Mouse (Mus musculus): ENCODE results near the gene Ahctf1. TPM values are rescaled to one million over a fixed set of nuclear protein-coding genes. Genes with fewer than 3 reads are reported as not detected.
"Not testable (repeated sequence)": the region's sequence is repeated elsewhere in the genome, so short reads cannot be mapped to it uniquely, and the experiment has no call there.

Gene Ahctf1
- polyA plus RNA-seq, 1 experiment from 2014 or later = 30.8 TPM

DNA sequence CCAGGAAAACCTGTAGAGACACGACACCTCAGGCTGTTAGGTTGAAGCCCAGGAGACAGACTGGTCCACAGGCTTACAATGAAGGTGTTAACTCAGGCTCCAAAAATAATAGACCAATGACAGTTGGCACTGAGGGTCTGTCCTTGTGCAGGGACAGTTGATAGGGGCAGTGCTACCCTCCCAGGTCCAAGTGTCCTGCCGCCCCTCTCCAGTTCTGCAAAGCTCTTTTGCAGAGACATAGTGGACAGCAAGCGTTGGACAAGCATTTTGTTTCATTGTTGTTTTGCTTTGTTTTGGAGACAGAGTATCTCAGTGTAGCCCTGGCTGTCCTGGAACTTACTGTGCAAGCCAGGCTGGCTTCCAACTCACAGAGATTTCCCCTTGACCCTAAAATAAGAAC is 72.1 kb downstream of the Ahctf1 start:
- Histone ChIP-seq H3K4me1 (no peaks in the 10 kb centered on the region), H3K36me3 (replicated peaks) (no peaks in the 10 kb centered on the region)
- WGBS = 94% methylated on average over 3 of the region's 3 CpGs

DNA sequence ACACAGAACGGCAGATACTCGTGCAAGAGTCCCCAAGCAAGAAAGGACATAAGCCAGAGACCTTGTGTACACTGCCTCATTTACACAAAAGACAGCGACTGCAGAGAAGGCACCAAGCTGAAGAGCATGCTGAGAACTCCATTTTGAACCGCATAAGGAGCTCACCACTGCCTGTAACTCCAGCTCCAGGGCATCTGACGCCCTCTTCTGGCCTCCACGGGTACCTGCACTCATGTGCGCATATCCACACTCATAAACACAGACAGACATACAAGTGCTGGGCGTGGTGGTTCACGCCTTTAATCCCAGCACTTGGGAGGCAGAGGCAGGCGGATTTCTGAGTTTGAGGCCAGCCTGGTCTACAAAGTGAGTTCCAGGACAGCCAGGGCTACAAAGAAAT is 74.8 kb downstream of the Ahctf1 start:
- Histone ChIP-seq H3K27me3 (replicated peaks; ENCODE audit: low read depth, poor library complexity, severe bottlenecking) (no peaks in the 10 kb centered on the region), H3K27ac (replicated peaks) (no peak overlapping the region), H3K36me3 (replicated peaks) (no peaks in the 10 kb centered on the region), H3K4me3 (no peak overlapping the region), H3K9me3 (no peaks in the 10 kb centered on the region), H3K4me1 (no peaks in the 10 kb centered on the region)
- 86% methylated on average over 10 of the region's 10 CpGs for WGBS
- DNase-seq (ENCODE audit: low spot score) = no peak

More for the DNA sequence above, 72.1 kb downstream of the Ahctf1 start:
- Histone ChIP-seq H3K27ac (replicated peaks) (no peak overlapping the region), H3K27me3 (replicated peaks; ENCODE audit: low read depth, poor library complexity, severe bottlenecking) (no peaks in the 10 kb centered on the region), H3K9me3 (no peaks in the 10 kb centered on the region), H3K4me3 (no peak overlapping the region)
- DNase-seq (ENCODE audit: low spot score) = no peak

DNA sequence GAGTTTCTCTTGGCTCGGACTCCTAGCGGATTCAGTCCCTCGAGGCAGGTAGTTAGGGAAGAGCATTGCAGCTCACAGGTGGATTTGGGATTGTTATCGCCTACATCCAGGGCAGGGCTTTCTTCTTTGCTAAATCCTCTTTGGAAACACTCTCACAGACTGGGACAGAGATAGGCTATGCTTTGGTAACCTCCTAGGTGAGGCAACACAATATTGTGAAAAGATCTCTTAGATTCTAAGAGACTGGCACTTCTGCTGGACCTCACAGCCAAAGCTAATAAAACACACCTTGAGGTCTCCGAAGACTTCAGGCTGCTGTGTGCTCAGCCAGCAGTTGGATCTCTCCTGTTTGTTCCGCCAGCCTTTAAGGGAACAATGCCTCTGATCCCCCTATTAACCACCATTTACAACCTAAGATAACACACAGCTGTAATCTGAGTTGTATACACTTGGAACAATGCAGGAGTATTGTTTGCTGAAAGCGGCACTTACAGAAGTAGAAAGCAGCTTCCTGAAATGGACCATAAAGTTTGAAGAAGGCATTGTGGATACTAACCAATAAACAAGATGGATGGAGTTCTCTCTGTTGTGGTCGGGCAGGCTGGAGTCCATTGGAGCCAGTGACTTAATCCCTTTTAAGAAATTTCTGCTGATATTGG is 80.5 kb downstream of the Ahctf1 start:
- no peak for DNase-seq (ENCODE audit: low spot score)
- no peak overlapping the region for H3K27ac ChIP-seq (replicated peaks)
- no peaks in the 10 kb centered on the region for H3K9me3 ChIP-seq
- H3K4me1 ChIP-seq = no peaks in the 10 kb centered on the region
- H3K36me3 ChIP-seq (replicated peaks) = no peaks in the 10 kb centered on the region
- H3K27me3 ChIP-seq (replicated peaks; ENCODE audit: low read depth, poor library complexity, severe bottlenecking) = no peaks in the 10 kb centered on the region
- WGBS = 78% methylated on average over 8 of the region's 8 CpGs
- H3K4me3 ChIP-seq = no peak overlapping the region

DNA sequence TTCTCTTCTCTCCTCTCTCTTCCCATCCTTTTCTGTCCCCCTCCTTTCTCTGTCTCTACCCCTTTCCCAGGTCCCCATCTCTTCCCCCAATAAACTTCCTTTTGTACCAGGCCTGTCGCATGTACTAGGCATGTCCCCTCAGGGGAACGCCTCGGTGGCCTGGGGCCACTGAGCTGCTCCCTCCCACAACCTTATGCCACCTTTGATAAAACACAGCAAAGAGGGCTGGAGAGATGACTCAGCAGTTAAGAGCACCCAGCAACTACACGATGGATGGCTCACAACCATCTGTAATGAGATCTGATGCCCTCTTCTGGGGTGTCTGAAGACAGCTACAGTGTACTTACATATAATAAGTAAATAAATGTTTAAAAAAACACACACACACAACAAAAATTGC is 87.7 kb downstream of the Ahctf1 start:
- no peak overlapping the region for H3K27ac ChIP-seq (replicated peaks)
- WGBS = 92% methylated on average over 4 of the region's 4 CpGs
- H3K4me3 ChIP-seq = no peak overlapping the region
- H3K4me1 ChIP-seq = no peaks in the 10 kb centered on the region; the same call in 1 of the 2 replicates
- no peak for DNase-seq (ENCODE audit: low spot score)
- H3K36me3 ChIP-seq (replicated peaks) = no peaks in the 10 kb centered on the region
- H3K9me3 ChIP-seq = no peaks in the 10 kb centered on the region
- H3K27me3 ChIP-seq (replicated peaks; ENCODE audit: low read depth, poor library complexity, severe bottlenecking) = no peaks in the 10 kb centered on the region

DNA sequence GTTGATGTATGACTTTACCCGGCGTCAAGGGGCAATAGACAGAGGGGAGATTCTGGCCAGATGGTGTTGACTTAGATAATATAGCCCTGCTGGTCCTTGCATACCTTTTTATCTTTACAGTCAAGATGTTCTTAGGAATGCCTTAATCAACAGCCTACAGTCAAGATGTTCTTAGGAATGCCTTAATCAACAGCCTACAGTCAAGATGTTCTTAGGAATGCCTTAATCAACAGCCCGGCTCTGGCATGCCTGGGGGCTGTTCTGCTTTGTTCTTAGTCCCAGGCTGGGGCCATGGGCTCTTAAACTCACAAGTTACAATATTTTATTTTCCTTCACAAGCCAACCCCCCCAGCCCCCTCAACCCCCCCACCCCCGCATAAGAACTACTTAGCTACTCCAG is 88.2 kb downstream of the Ahctf1 start:
- not testable (repeated sequence) for H3K4me3 ChIP-seq; H3K9me3 ChIP-seq; H3K27ac ChIP-seq (replicated peaks); H3K27me3 ChIP-seq (replicated peaks; ENCODE audit: low read depth, poor library complexity, severe bottlenecking); DNase-seq (ENCODE audit: low spot score); H3K36me3 ChIP-seq (replicated peaks); H3K4me1 ChIP-seq
- WGBS = 84% methylated on average over 4 of the region's 4 CpGs

DNA sequence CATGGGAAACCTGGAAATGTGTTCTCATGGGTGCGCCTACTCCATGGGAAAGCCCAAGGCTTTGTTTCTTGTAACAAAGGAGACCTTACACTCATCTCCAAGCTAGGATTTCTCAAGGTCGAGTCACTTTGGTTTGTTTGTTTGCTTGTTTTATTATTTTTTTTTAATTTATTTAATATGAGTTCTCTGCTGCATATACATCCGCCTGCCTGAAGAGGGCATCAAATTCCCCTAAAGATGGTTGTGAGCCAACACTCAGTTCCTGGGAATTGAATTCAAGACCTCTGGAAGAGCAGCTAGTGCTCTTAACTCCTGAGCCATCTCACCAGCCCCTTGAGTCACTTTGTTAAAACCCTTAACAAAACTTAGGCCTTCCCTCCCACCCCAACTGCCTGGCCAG is 90.1 kb downstream of the Ahctf1 start:
- 84% methylated on average over 3 of the region's 3 CpGs for WGBS
- Histone ChIP-seq H3K27me3 (replicated peaks; ENCODE audit: low read depth, poor library complexity, severe bottlenecking) (no peaks in the 10 kb centered on the region), H3K36me3 (replicated peaks) (no peaks in the 10 kb centered on the region), H3K27ac (replicated peaks) (no peak overlapping the region), H3K4me1 (peaks cover 1% of the 10 kb centered on the region), H3K9me3 (no peaks in the 10 kb centered on the region), H3K4me3 (no peak overlapping the region)
- no peak for DNase-seq (ENCODE audit: low spot score)

DNA sequence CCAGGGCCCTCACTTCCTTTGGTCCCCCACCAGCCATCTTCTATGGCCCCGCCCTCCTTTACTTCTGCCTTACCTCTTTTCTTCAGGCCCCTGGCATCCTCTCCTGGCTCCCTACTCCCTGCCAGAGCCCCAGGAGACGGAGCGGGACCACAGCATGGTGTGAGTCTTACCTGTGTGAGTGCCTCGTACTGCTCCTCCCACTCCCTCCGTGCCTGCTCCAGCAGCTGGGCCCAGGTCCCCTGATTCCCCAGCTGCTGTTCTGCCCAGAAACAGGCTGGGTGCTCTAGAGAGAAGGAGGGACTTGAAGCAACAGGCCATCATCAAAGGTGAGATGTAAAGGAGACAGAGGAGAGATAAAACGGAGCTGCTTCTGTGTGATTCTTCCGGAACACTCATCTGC is 90.8 kb downstream of the Ahctf1 start:
- 79% methylated on average over 7 of the region's 7 CpGs for WGBS
- Histone ChIP-seq H3K36me3 (replicated peaks) (no peaks in the 10 kb centered on the region), H3K27me3 (replicated peaks; ENCODE audit: low read depth, poor library complexity, severe bottlenecking) (no peaks in the 10 kb centered on the region), H3K4me3 (no peak overlapping the region), H3K9me3 (no peaks in the 10 kb centered on the region), H3K4me1 (peaks cover 4% of the 10 kb centered on the region), H3K27ac (replicated peaks) (no peak overlapping the region)
- DNase-seq (ENCODE audit: low spot score) = no peak

DNA sequence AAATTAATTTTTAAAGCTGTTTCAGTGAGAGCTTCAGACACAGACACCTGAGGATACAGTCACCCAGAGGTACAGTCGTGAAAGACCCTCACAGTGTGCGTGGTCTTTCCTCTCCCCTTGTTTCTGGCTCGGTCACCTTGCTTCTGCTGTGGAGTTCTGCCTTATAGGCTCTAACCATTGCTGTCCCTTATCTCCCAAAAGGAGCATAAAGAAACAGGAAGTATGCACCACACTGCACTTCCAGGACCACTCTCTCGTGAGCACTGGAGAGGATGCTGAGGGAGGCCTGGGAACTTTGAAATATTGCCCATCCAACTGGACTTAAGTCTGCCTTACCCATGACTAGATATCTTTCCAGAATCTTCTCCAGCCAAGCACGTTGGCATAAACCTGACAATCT is 92.7 kb downstream of the Ahctf1 start:
- H3K4me3 ChIP-seq = no peak overlapping the region
- no peak for DNase-seq (ENCODE audit: low spot score)
- peaks cover 4% of the 10 kb centered on the region for H3K4me1 ChIP-seq
- 85% methylated on average over 5 of the region's 5 CpGs for WGBS
- H3K36me3 ChIP-seq (replicated peaks) = no peaks in the 10 kb centered on the region
- no peaks in the 10 kb centered on the region for H3K27me3 ChIP-seq (replicated peaks; ENCODE audit: low read depth, poor library complexity, severe bottlenecking)
- H3K27ac ChIP-seq (replicated peaks) = no peak overlapping the region
- H3K9me3 ChIP-seq = no peaks in the 10 kb centered on the region

DNA sequence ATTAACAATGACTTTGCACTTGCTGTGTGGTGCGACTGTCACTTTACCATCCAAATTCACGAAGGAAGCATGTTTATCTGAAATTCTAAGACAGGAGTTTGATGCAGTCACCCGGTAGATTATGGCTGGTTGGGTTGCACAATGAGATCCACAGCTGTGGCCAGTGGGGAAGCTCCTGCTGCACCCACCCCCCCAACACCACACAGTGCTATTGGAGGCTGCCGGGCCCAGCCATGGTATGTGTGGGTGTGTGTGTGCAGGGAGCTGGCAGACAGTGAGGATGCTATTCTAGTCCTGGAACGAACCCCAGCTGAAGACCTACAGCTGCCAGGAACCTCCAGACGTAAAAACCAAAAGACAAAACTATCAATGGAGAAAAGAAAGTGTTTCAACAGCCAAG is 94.1 kb downstream of the Ahctf1 start:
- Histone ChIP-seq H3K36me3 (replicated peaks) (no peaks in the 10 kb centered on the region), H3K9me3 (no peaks in the 10 kb centered on the region), H3K4me1 (peaks cover 4% of the 10 kb centered on the region), H3K27me3 (replicated peaks; ENCODE audit: low read depth, poor library complexity, severe bottlenecking) (no peaks in the 10 kb centered on the region), H3K27ac (replicated peaks) (no peak overlapping the region), H3K4me3 (no peak overlapping the region)
- DNase-seq (ENCODE audit: low spot score) = no peak
- 93% methylated on average over 6 of the region's 6 CpGs for WGBS

DNA sequence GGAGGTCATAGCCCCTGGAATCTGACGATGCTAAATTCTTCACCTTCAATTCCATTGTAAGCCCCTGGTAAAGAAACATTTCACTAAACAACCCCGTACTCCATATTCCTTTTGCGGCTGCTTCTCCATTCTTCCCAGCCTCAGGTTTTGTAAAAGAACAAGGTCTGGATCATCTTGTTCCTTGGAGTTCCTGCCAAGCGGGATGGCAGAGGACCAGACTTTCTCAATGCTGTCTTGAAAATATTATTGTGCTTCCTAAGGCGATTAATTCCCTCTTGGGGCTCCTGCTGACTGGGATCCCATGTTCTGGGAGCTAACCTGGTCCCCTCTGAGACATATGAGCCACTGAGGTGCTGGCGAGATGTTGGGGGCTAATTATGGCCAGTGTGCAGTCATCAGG is 98.3 kb downstream of the Ahctf1 start:
- no peak for DNase-seq (ENCODE audit: low spot score)
- H3K27me3 ChIP-seq (replicated peaks; ENCODE audit: low read depth, poor library complexity, severe bottlenecking) = no peaks in the 10 kb centered on the region
- no peaks in the 10 kb centered on the region for H3K9me3 ChIP-seq
- 90% methylated on average over 6 of the region's 6 CpGs for WGBS
- no peak overlapping the region for H3K27ac ChIP-seq (replicated peaks)
- no peaks in the 10 kb centered on the region for H3K36me3 ChIP-seq (replicated peaks)
- no peak overlapping the region for H3K4me3 ChIP-seq
- H3K4me1 ChIP-seq = peaks cover 4% of the 10 kb centered on the region; the same call in 1 of the 2 replicates

DNA sequence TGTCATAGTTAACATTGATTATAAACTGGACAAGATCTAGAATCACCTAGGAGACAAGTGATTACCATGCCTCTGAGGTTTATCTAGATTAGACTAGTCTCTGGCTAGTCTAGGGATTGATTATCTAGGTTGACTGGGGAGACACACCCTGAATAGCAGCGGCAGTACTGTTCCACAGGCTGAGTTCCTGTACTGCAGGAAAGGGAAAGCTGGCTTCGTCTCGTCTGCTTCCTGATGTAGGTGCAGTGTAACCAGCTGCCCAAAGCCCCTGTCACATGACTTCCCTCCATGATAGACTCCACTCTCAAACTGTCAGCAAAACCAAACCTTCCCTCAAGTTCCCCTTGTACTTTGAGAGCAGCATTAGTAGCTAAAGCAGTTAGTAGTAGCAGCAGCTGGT is 99.3 kb downstream of the Ahctf1 start:
- no peaks in the 10 kb centered on the region for H3K27me3 ChIP-seq (replicated peaks; ENCODE audit: low read depth, poor library complexity, severe bottlenecking)
- no peaks in the 10 kb centered on the region for H3K36me3 ChIP-seq (replicated peaks)
- 78% methylated on average over 3 of the region's 3 CpGs for WGBS
- H3K4me3 ChIP-seq = no peak overlapping the region
- no peak for DNase-seq (ENCODE audit: low spot score)
- H3K4me1 ChIP-seq = peaks cover 4% of the 10 kb centered on the region; the same call in 1 of the 2 replicates
- no peak overlapping the region for H3K27ac ChIP-seq (replicated peaks)
- no peaks in the 10 kb centered on the region for H3K9me3 ChIP-seq

All from embryonic facial prominence, embryonic 10.5 days (tissue).